Mouse (Mus musculus) stomach, postnatal 0 days (tissue): ENCODE results near the gene Gm8882. TPM values are rescaled to one million over a fixed set of nuclear protein-coding genes. Genes with fewer than 3 reads are reported as not detected.
"Not testable (repeated sequence)": the region's sequence is repeated elsewhere in the genome, so short reads cannot be mapped to it uniquely, and the experiment has no call there.

Experiments
- ATAC-seq: fragments of 200-750 bp; cut with Nextera tagmentation; 2 replicates; pipeline ENCODE4 v1.8.0; 2017; ENCODE audit not compliant: low FRiP score, low TSS enrichment
- DNase-seq: peaks from one replicate; pipeline ENCODE4 v3.0.0-alpha.2; 2016; ENCODE audit warnings: low spot score
- H3K27ac ChIP-seq: fragments of 300-500 bp; sonication (generic); replicated peaks from 2 replicates; pipeline ENCODE4 v1.5.1; 2014; ENCODE audit warnings: mild to moderate bottlenecking, control low read depth
- H3K27me3 ChIP-seq: fragments of 300-500 bp; sonication (generic); 2 replicates; pipeline ENCODE4 v1.6.1; 2014; ENCODE audit warnings: low read length; ENCODE audit not compliant: control insufficient read depth, insufficient read depth
- H3K36me3 ChIP-seq: fragments of 300-500 bp; sonication (generic); 2 replicates; pipeline ENCODE4 v1.6.1; 2014; ENCODE audit warnings: low read length, mixed read lengths; ENCODE audit not compliant: control insufficient read depth, insufficient read depth
- H3K4me1 ChIP-seq: fragments of 300-500 bp; sonication (generic); replicated peaks from 2 replicates; pipeline ENCODE4 v1.6.1; 2014; ENCODE audit warnings: antibody characterized with exemption; ENCODE audit not compliant: control insufficient read depth, insufficient read depth
- H3K4me2 ChIP-seq: fragments of 300-500 bp; sonication (generic); replicated peaks from 2 replicates; pipeline ENCODE4 v1.6.1; 2014; ENCODE audit warnings: low read depth, mild to moderate bottlenecking, control low read depth, moderate library complexity
- H3K4me3 ChIP-seq: fragments of 300-500 bp; sonication (generic); 2 replicates; pipeline ENCODE4 v1.5.1; 2014; ENCODE audit warnings: low read depth, low read length, control low read depth
- H3K9ac ChIP-seq: fragments of 300-500 bp; sonication (generic); 2 replicates; pipeline ENCODE4 v1.6.1; 2014; ENCODE audit warnings: mild to moderate bottlenecking, low read length, control low read depth, mixed read lengths
- H3K9me3 ChIP-seq: fragments of 300-500 bp; sonication (generic); 2 replicates; pipeline ENCODE4 v1.6.1; 2016; ENCODE audit warnings: low read length; ENCODE audit not compliant: control insufficient read depth
- WGBS: fragments of 180-500 bp; shearing (Covaris S2); extraction: QIAGEN DNeasy Blood & Tissue Kit; methylation state at CpG from one replicate; pipeline ENCODE4 v1.1.7; 2014; 5-methylcytosine and 5-hydroxymethylcytosine counted together
- polyA plus RNA-seq: library from polyadenylated mRNA; unstranded; fragments of >200 nt; fragmentation: Nextera tagmentation; extraction: Ambion mirVana; gene quantifications from 2 replicates; pipeline ENCODE4 v1.2.1, GENCODE M21; 2015

Gene Gm8882
- polyA plus RNA-seq: not detected in 2 replicates

DNA sequence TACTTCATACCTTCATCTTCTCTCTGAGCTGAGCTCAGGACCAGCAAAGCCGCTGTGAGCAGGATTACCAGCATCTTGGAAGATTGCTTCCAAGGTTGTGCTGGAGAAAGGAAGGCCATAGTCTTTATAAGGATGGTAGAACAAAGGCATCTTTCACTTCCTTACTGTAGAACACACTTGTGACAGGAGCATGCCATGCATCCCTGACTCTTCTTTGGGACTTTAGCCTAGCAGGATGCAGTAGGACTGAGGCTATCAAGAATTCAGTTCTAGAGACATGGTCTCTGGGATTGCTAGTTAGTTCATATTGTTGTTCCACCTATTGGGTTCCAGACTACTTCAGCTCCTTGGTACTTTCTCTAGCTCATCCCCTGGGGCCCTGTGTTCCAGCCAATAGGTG is at the start of gene Gm8882:
TSS of gene Gm8882 (minus strand) at position 101 of the 400 bp plus-strand sequence.
- not testable (repeated sequence) for H3K36me3 ChIP-seq, H3K4me1 ChIP-seq, H3K27ac ChIP-seq, H3K9ac ChIP-seq, H3K4me2 ChIP-seq, H3K27me3 ChIP-seq, ATAC-seq, H3K9me3 ChIP-seq, H3K4me3 ChIP-seq, DNase-seq
- WGBS: 77% methylated on average over 1 of the region's 1 CpGs

DNA sequence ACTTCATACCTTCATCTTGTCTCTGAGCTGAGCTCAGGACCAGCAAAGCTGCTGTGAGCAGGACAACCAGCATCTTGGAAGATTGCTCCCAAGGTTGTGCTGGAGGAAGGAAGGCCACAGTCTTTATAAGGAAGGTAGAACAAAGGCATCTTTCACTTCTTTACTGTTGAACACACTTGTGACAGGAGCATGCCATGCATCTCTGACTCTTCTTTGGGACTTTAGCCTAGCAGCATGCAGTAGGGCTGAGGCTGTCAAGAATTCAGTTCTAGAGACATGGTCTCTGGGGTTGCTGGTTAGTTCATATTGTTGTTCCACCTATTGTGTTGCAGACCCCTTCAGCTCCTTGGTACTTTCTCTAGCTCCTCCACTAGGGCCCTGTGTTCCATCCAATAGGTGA is 49.3 kb downstream of the Gm8882 start, which contains the start of gene Prpmp5:
TSS of gene Prpmp5 (minus strand) at position 101 of the 400 bp plus-strand sequence.
- H3K36me3 ChIP-seq, H3K9ac ChIP-seq, H3K9me3 ChIP-seq, H3K27ac ChIP-seq, ATAC-seq, H3K4me1 ChIP-seq, DNase-seq, H3K4me2 ChIP-seq, H3K27me3 ChIP-seq, H3K4me3 ChIP-seq: not testable (repeated sequence)

Other genes with a start within 250 kb of the Gm8882 start
- not detected in 2 replicates for gene Prb1, start 153.6 kb downstream of the Gm8882 start, polyA plus RNA-seq
- not detected in 2 replicates for gene Prpmp5, start 49.4 kb downstream of the Gm8882 start, polyA plus RNA-seq
- 0.11 TPM in 1 of 2 replicates, not detected in the other for gene Prh1, start 205.7 kb upstream of the Gm8882 start, polyA plus RNA-seq
- not detected in 2 replicates for gene Prp2, start 231.8 kb upstream of the Gm8882 start, polyA plus RNA-seq